23 mouse cellular contexts compared by ENCODE assay signal in genomic region chr2:154868106-154868505, GRCm38 (mm10). TPM values are rescaled to one million over a fixed set of nuclear protein-coding genes. Genes with fewer than 3 reads are reported as not detected.
DNase-seq lines count a peak whose midpoint lies in the region; TF ChIP-seq lines count a peak whose summit lies in the region.
"Had no signal": no experiment of that assay in that cellular context is flagged by ENCODE, and none has a peak within 500 bp of the region (broad histone marks: within the 10 kb centered on the region; RNA-seq: fewer than 3 reads in every experiment).

No protein-coding gene starts in this region.

- peaks cover 63% of the 10 kb centered on the region for H3K36me3 ChIP-seq in myocyte (ENCODE audit: control insufficient read depth, insufficient read depth)

- TF ChIP-seq CTCF in left cerebral cortex, adult 2 months (IDR thresholded peaks at IDR 0.05) = no peak

- H3K4me3 ChIP-seq in left cerebral cortex, adult 2 months = no peak overlapping the region
- no peak overlapping the region for H3K4me3 ChIP-seq in myocyte
- H3K4me3 ChIP-seq: erythroblast, embryonic 14.5 days; forebrain, embryonic 12.5 days; heart, embryonic 13.5 days; limb, embryonic 10.5 days; limb, embryonic 15.5 days; liver, embryonic 15.5 days; lung, embryonic 15.5 days; midbrain, embryonic 12.5 days had no signal

- no peaks in the 10 kb centered on the region for H3K79me2 ChIP-seq in myocyte (ENCODE audit: control insufficient read depth, insufficient read depth)

- H3K27me3 ChIP-seq in myocyte (ENCODE audit: control insufficient read depth, insufficient read depth, insufficient read length) = no peaks in the 10 kb centered on the region
- H3K27me3 ChIP-seq: forebrain, embryonic 12.5 days; heart, embryonic 13.5 days; limb, embryonic 15.5 days; liver, embryonic 15.5 days; lung, embryonic 15.5 days; midbrain, embryonic 12.5 days had no signal

- H3K4me2 ChIP-seq in myocyte (ENCODE audit: low read depth) = no peak overlapping the region
- H3K4me2 ChIP-seq: forebrain, embryonic 12.5 days; heart, embryonic 13.5 days; hindbrain, embryonic 14.5 days; limb, embryonic 15.5 days; liver, embryonic 15.5 days; lung, embryonic 15.5 days; midbrain, embryonic 12.5 days had no signal

- no peak overlapping the region for H3ac ChIP-seq in myocyte (ENCODE audit: control insufficient read depth, insufficient read length)

- intact Hi-C loops in left cerebral cortex, adult 2 months (cut with DNase I) = no loop called here

- no peak for DNase-seq in left cerebral cortex, adult 2 months (ENCODE audit: extremely low spot score in 1 of 2, low spot score in 2 of 2)
- no peak for DNase-seq in left cerebral cortex, adult 8-10 months (ENCODE audit: low spot score in 2 of 2)
- DNase-seq in cerebellum, adult 11-12 months = peak; percentile 86
- DNase-seq in cerebellum, adult 9-11 months = peak; percentile 87
- no peak for DNase-seq in urinary bladder, postnatal 25 days (ENCODE audit: low spot score)
- DNase-seq in spleen, postnatal 4 days (ENCODE audit: low spot score in 2 of 2) = no peak
- DNase-seq: adrenal gland, postnatal 36 days; gastrocnemius, postnatal 10 days; heart, postnatal 10 days; kidney, postnatal 4 days; right cerebral cortex, postnatal 14 days; thymus, postnatal 14 days had no signal

- peak overlapping the region; percentile 28; the same call in 1 of the 2 replicates for H3K27ac ChIP-seq in left cerebral cortex, adult 2 months
- H3K27ac ChIP-seq: forebrain, embryonic 12.5 days; heart, embryonic 13.5 days; hindbrain, embryonic 14.5 days; kidney, postnatal 0 days; limb, embryonic 10.5 days; limb, embryonic 15.5 days; liver, embryonic 15.5 days; lung, embryonic 15.5 days; midbrain, embryonic 12.5 days had no signal

- no peak for TF ChIP-seq POLR2A in myocyte (IDR thresholded peaks at IDR 0.05; ENCODE audit: insufficient read length, low read depth)

TF ChIP-seq in myocyte, 11 proteins besides CTCF, POLR2A, EP300 and RAD21:
- no peak for TF ChIP-seq TCF12 (IDR thresholded peaks at IDR 0.05; ENCODE audit: insufficient read depth, poor library complexity, severe bottlenecking)
- peak; percentile 71 for TF ChIP-seq POLR2AphosphoS2 (IDR thresholded peaks at IDR 0.05; ENCODE audit: insufficient read length, low read depth)

RNA-seq across cellular contexts. Expression of gene Eif2s2, which starts 24.6 kb away (rescaled TPM):
- 10 to 100 TPM; 46.3 to 47.8 TPM for total RNA-seq in left cerebral cortex, adult 2 months (2021)
- total RNA-seq in left cerebral cortex, adult 8-10 months (2022) = 10 to 100 TPM; 47.1 to 49.1 (median 48.8) TPM
- 143 TPM for polyA plus RNA-seq in myocyte (2012; fragmentation: generic; extraction: Trizol)

Comparison
In these comparisons a context has a peak if more than half of its experiments do, and no peak if none do; other contexts are left out.
1. DNase-seq: peak in cerebellum, adult 11-12 months (single experiment) and cerebellum, adult 9-11 months (single experiment); none in left cerebral cortex, adult 2 months (0 of 2), left cerebral cortex, adult 8-10 months (0 of 2), urinary bladder, postnatal 25 days (single experiment) and spleen, postnatal 4 days (0 of 2).